Mouse (Mus musculus) intestine, postnatal 0 days (tissue): ENCODE measurements at regions not wholly inside any gene's neighbourhood (a gene's known extent, or its start where the extent isn't known, plus 50 kb on each side); places are given as distances from the start of the nearest gene placed in this dataset.

ENCODE experiments used
- ATAC-seq: fragments of 200-750 bp; cut with Nextera tagmentation; 2 replicates; pipeline ENCODE4 v1.8.0; 2017; ENCODE audit warnings: mild to moderate bottlenecking, moderate TSS enrichment, moderate library complexity
- H3K27ac ChIP-seq: fragments of 300-500 bp; sonication (generic); 2 replicates; pipeline ENCODE4 v1.5.1; 2014; ENCODE audit warnings: mild to moderate bottlenecking, low read depth, low read length, moderate library complexity
- H3K27me3 ChIP-seq: fragments of 300-500 bp; sonication (generic); replicated peaks from 2 replicates; pipeline ENCODE4 v1.6.1; 2014; ENCODE audit warnings: low read length, mixed read lengths; ENCODE audit not compliant: control insufficient read depth, insufficient read depth
- H3K36me3 ChIP-seq: fragments of 300-500 bp; sonication (generic); 2 replicates; pipeline ENCODE4 v1.6.1; 2014; ENCODE audit warnings: mild to moderate bottlenecking, moderate library complexity; ENCODE audit not compliant: control insufficient read depth, insufficient read depth
- H3K4me1 ChIP-seq: fragments of 300-500 bp; sonication (generic); replicated peaks from 2 replicates; pipeline ENCODE4 v1.6.1; 2014; ENCODE audit warnings: antibody characterized with exemption, low read length, mixed read lengths; ENCODE audit not compliant: control insufficient read depth, insufficient read depth
- H3K4me2 ChIP-seq: fragments of 300-500 bp; sonication (generic); replicated peaks from 2 replicates; pipeline ENCODE4 v1.6.1; 2014; ENCODE audit warnings: low read depth, mild to moderate bottlenecking, moderate library complexity
- H3K4me3 ChIP-seq: fragments of 300-500 bp; sonication (generic); 2 replicates; pipeline ENCODE4 v1.5.1; 2014; ENCODE audit warnings: low read depth, low read length
- H3K9ac ChIP-seq: fragments of 300-500 bp; sonication (generic); 2 replicates; pipeline ENCODE4 v1.6.1; 2014; ENCODE audit warnings: mild to moderate bottlenecking, low read depth, low read length
- H3K9me3 ChIP-seq: fragments of 300-500 bp; sonication (generic); 2 replicates; pipeline ENCODE4 v1.6.1; 2016; ENCODE audit warnings: mixed run types; ENCODE audit not compliant: control insufficient read depth
- CTCF ChIP-seq: sonication (generic); IDR thresholded peaks from 2 replicates; pipeline ENCODE4 v1.5.1; 2016; ENCODE audit warnings: low read depth, mild to moderate bottlenecking, control low read depth, antibody characterized with exemption, moderate library complexity
- WGBS: fragments of 180-500 bp; shearing (Covaris S2); extraction: QIAGEN DNeasy Blood & Tissue Kit; methylation state at CpG from one replicate; pipeline ENCODE4 v1.1.7; 2014; 5-methylcytosine and 5-hydroxymethylcytosine counted together

GRCm38 (mm10) chr2:114885734-114886260 lies 231.0 kb upstream of the Dph6 start:
- Histone ChIP-seq H3K36me3 (no peaks in the 10 kb centered on the region), H3K4me2 (no peak overlapping the region), H3K27me3 (no peaks in the 10 kb centered on the region), H3K27ac (no peak overlapping the region), H3K9ac (no peak overlapping the region), H3K9me3 (no peaks in the 10 kb centered on the region), H3K4me3 (no peak overlapping the region), H3K4me1 (no peaks in the 10 kb centered on the region)
- no peak for ATAC-seq
- TF ChIP-seq CTCF = no peak
- 93% methylated on average over 2 of the region's 2 CpGs for WGBS

DNA sequence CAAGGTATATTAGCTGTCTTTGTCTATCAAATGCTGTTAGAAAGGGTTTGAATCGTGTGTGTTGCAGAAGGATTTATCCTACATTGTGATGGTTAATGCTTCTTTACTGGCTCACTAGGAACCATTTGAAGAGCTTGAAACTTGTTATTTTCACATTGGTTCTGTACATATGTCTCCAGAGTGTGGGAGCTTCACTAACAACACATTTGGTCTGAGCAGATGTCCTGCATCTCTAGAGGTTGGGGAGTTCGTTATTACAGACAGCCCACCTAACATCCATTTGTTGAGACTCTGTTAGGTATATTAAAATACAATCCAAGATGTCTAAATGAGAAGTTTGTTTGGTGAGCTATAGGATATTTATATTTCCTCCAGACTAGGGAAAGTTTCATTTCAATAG lies 244.0 kb upstream of the Dph6 start:
- no peak overlapping the region for H3K4me3 ChIP-seq
- H3K27me3 ChIP-seq = no peaks in the 10 kb centered on the region
- no peak for TF ChIP-seq CTCF
- no peak overlapping the region for H3K27ac ChIP-seq
- WGBS = 70% methylated on average over 2 of the region's 2 CpGs
- H3K4me1 ChIP-seq = no peaks in the 10 kb centered on the region
- no peak for ATAC-seq
- no peaks in the 10 kb centered on the region for H3K36me3 ChIP-seq
- H3K9ac ChIP-seq = no peak overlapping the region
- H3K9me3 ChIP-seq = no peaks in the 10 kb centered on the region
- H3K4me2 ChIP-seq = no peak overlapping the region

GRCm38 (mm10) chr2:114911845-114912500 lies 257.2 kb upstream of the Dph6 start:
- no peak for ATAC-seq
- Histone ChIP-seq H3K4me1 (no peaks in the 10 kb centered on the region), H3K27ac (no peak overlapping the region), H3K9me3 (no peaks in the 10 kb centered on the region), H3K4me3 (no peak overlapping the region), H3K36me3 (no peaks in the 10 kb centered on the region), H3K9ac (no peak overlapping the region), H3K27me3 (no peaks in the 10 kb centered on the region), H3K4me2 (no peak overlapping the region)
- WGBS = 60% methylated on average over 7 of the region's 7 CpGs
- no peak for TF ChIP-seq CTCF

DNA sequence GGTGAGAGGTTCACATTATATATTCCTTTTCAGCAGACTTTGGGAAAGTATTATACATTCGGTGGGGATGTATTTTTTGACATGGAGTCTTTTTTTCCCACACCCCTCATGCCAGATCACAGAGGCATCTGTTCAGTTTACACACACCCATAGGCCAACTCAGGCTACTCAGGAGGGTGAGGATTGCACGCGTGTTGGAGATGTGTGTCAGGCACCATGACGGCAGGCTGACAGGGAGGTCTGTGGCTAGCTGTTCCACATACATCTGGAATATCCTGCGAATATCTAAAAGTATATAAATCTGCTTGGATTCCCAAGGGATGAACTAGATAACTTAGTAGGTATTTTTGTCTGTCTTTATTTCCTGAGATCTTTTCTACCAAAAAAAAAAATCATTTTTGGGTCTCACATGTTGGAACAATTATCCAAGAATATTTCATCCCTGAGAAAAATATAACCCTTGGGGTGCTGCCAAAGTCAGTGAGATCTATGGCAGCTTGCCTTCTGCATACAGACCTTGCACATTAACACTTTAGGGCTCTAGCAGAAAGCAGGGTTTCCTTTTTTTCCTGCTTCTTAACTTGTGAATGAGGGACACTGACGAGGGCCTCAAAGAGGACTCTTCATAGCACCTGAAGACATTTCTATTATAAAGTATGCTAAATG lies 260.4 kb upstream of the Dph6 start:
- WGBS = 81% methylated on average over 6 of the region's 6 CpGs

DNA sequence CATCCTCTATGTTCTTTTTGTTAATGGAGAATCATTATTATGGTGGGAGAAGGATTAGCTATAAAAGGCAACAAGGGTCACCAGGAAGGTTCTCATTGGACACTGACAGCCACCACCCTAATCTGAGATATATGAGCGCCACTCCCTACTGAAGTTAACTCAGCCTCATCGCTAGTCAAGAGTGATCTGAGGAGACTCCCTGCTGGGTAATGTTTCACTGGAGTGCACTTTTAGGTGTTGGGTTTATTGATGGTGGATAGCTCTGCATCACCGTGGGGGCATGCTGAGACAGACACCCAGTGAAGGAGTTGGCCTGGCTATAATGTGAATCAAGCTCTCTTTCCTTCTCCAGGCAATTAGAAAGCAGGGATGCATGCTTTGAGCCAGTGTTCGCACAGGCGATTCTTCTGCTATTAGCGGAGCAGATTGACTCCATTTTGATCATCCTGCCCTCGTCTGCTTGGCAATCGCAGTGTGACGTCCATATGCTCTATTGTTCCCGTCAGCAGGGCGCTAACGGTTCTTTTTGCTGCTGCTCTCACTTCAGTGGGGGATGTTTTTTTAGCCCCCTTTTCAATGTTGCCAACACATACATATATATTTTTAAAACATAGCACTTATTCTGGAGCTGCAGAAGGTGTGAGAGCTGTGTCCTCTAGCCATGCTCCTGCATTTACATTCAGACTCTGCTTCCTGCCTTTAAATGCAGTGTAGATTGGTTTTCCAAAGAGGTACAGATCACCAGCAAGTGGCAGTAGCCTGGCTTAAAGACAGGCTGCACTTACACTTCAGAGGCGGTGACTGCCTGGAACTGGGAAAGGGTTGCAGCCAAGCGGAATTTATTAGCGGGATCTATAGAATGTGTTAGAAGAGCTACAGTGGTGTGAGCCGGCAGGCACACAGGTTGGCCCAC lies 263.9 kb upstream of the Dph6 start:
- ATAC-seq = no peak
- H3K4me3 ChIP-seq = no peak overlapping the region
- H3K36me3 ChIP-seq = no peaks in the 10 kb centered on the region
- H3K27ac ChIP-seq = no peak overlapping the region
- H3K9ac ChIP-seq = no peak overlapping the region
- H3K9me3 ChIP-seq = no peaks in the 10 kb centered on the region
- no peak overlapping the region for H3K4me2 ChIP-seq
- no peaks in the 10 kb centered on the region for H3K4me1 ChIP-seq
- no peaks in the 10 kb centered on the region for H3K27me3 ChIP-seq
- WGBS = 75% methylated on average over 16 of the region's 16 CpGs
- TF ChIP-seq CTCF = no peak

More for the DNA sequence above, 260.4 kb upstream of the Dph6 start:
- no peaks in the 10 kb centered on the region for H3K4me1 ChIP-seq
- H3K27ac ChIP-seq = no peak overlapping the region
- no peak overlapping the region for H3K4me2 ChIP-seq
- no peak for ATAC-seq
- H3K9ac ChIP-seq = no peak overlapping the region
- no peaks in the 10 kb centered on the region for H3K27me3 ChIP-seq
- no peak for TF ChIP-seq CTCF
- no peak overlapping the region for H3K4me3 ChIP-seq
- no peaks in the 10 kb centered on the region for H3K36me3 ChIP-seq
- H3K9me3 ChIP-seq = no peaks in the 10 kb centered on the region

GRCm38 (mm10) chr2:114923911-114924310 lies 269.1 kb upstream of the Dph6 start:
- Histone ChIP-seq H3K4me1 (no peaks in the 10 kb centered on the region), H3K4me2 (no peak overlapping the region), H3K4me3 (no peak overlapping the region), H3K9me3 (no peaks in the 10 kb centered on the region), H3K36me3 (no peaks in the 10 kb centered on the region), H3K27ac (no peak overlapping the region), H3K27me3 (no peaks in the 10 kb centered on the region), H3K9ac (no peak overlapping the region)
- WGBS = 73% methylated on average over 2 of the region's 2 CpGs
- no peak for ATAC-seq
- no peak for TF ChIP-seq CTCF
